Mouse (Mus musculus): ENCODE data around the gene Ppp1r14c. TPM values are rescaled to one million over a fixed set of nuclear protein-coding genes. Genes with fewer than 3 reads are reported as not detected.

The Ppp1r14c gene
- polyA plus RNA-seq, 2 experiments, result 5.2 to 13.8 TPM

- TF ChIP-seq POLR2A (IDR thresholded peaks at IDR 0.05; ENCODE audit: borderline replicate concordance, extremely low read depth, insufficient read depth, insufficient read length), result no peak
- Histone ChIP-seq H3K27ac (replicated peaks; ENCODE audit: low read depth, low read length) (no peak overlapping the region), H3K4me2 (replicated peaks; ENCODE audit: low read depth, low read length, severe bottlenecking) (no peak overlapping the region), H3K9ac (ENCODE audit: low read depth, low read length, severe bottlenecking) (no peak overlapping the region), H3K4me1 (ENCODE audit: control insufficient read depth, insufficient read depth, low read length) (no peaks in the 10 kb centered on the region), H3K4me3 (replicated peaks; ENCODE audit: low read length) (no peak overlapping the region), H3K27me3 (ENCODE audit: control insufficient read depth, insufficient read depth, low read length) (no peaks in the 10 kb centered on the region), H3K36me3 (ENCODE audit: control insufficient read depth, insufficient read depth, low read length) (no peaks in the 10 kb centered on the region), H3K9me3 (ENCODE audit: control insufficient read depth, low read length) (no peaks in the 10 kb centered on the region)
- no peak for DNase-seq (ENCODE audit: low spot score)
- WGBS, result 39% methylated on average over 4 of the region's 4 CpGs
- ATAC-seq (ENCODE audit: low FRiP score, low read depth), result no peak
These were observed 50.7 kb downstream of the Ppp1r14c start for GRCm38 (mm10) chr10:3416565-3416964.

GRCm38 (mm10) chr10:3417408-3417807 lies 51.6 kb downstream of the Ppp1r14c start:
- 37% methylated on average over 4 of the region's 4 CpGs for WGBS
- Histone ChIP-seq H3K4me3 (replicated peaks; ENCODE audit: low read length) (no peak overlapping the region), H3K27ac (replicated peaks; ENCODE audit: low read depth, low read length) (no peak overlapping the region), H3K4me1 (ENCODE audit: control insufficient read depth, insufficient read depth, low read length) (no peaks in the 10 kb centered on the region), H3K27me3 (ENCODE audit: control insufficient read depth, insufficient read depth, low read length) (no peaks in the 10 kb centered on the region), H3K9ac (ENCODE audit: low read depth, low read length, severe bottlenecking) (no peak overlapping the region), H3K4me2 (replicated peaks; ENCODE audit: low read depth, low read length, severe bottlenecking) (no peak overlapping the region), H3K9me3 (ENCODE audit: control insufficient read depth, low read length) (no peaks in the 10 kb centered on the region), H3K36me3 (ENCODE audit: control insufficient read depth, insufficient read depth, low read length) (no peaks in the 10 kb centered on the region)
- DNase-seq (ENCODE audit: low spot score) (no peak), ATAC-seq (ENCODE audit: low FRiP score, low read depth) (no peak)
- TF ChIP-seq POLR2A (IDR thresholded peaks at IDR 0.05; ENCODE audit: borderline replicate concordance, extremely low read depth, insufficient read depth, insufficient read length), result no peak

DNA sequence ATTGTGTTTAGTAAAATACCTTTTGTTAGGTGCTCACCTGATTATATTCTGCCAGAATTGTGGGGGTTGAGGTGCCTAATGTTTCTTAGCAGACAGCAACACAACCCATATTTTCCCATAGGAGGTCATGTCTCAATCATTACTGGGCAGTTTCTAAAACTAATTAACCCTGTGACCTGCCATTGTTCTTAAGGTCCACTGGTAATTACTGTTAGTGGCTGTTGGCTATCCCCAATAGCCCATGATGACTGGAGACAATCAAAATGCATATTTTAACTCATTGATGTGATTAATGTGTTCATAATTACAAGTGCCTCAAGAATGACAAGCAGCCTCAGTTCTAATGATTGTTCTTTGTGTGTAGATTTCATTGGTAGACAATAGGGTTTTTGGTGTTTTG lies 58.2 kb downstream of the Ppp1r14c start:
- Histone ChIP-seq H3K4me2 (replicated peaks; ENCODE audit: low read depth, low read length, severe bottlenecking) (no peak overlapping the region), H3K27me3 (ENCODE audit: control insufficient read depth, insufficient read depth, low read length) (no peaks in the 10 kb centered on the region), H3K27ac (replicated peaks; ENCODE audit: low read depth, low read length) (no peak overlapping the region), H3K4me1 (ENCODE audit: control insufficient read depth, insufficient read depth, low read length) (no peaks in the 10 kb centered on the region), H3K9me3 (ENCODE audit: control insufficient read depth, low read length) (no peaks in the 10 kb centered on the region), H3K36me3 (ENCODE audit: control insufficient read depth, insufficient read depth, low read length) (no peaks in the 10 kb centered on the region), H3K4me3 (replicated peaks; ENCODE audit: low read length) (no peak overlapping the region), H3K9ac (ENCODE audit: low read depth, low read length, severe bottlenecking) (no peak overlapping the region)
- TF ChIP-seq POLR2A (IDR thresholded peaks at IDR 0.05; ENCODE audit: borderline replicate concordance, extremely low read depth, insufficient read depth, insufficient read length), result no peak
- DNase-seq (ENCODE audit: low spot score) (no peak), ATAC-seq (ENCODE audit: low FRiP score, low read depth) (no peak)

- ATAC-seq (ENCODE audit: low FRiP score, low read depth), result no peak
- Histone ChIP-seq H3K27me3 (ENCODE audit: control insufficient read depth, insufficient read depth, low read length) (no peaks in the 10 kb centered on the region), H3K9ac (ENCODE audit: low read depth, low read length, severe bottlenecking) (no peak overlapping the region), H3K27ac (replicated peaks; ENCODE audit: low read depth, low read length) (no peak overlapping the region), H3K4me2 (replicated peaks; ENCODE audit: low read depth, low read length, severe bottlenecking) (no peak overlapping the region), H3K4me1 (ENCODE audit: control insufficient read depth, insufficient read depth, low read length) (no peaks in the 10 kb centered on the region), H3K4me3 (replicated peaks; ENCODE audit: low read length) (no peak overlapping the region), H3K36me3 (ENCODE audit: control insufficient read depth, insufficient read depth, low read length) (no peaks in the 10 kb centered on the region), H3K9me3 (ENCODE audit: control insufficient read depth, low read length) (no peaks in the 10 kb centered on the region)
- no peak for DNase-seq (ENCODE audit: low spot score)
- TF ChIP-seq POLR2A (IDR thresholded peaks at IDR 0.05; ENCODE audit: borderline replicate concordance, extremely low read depth, insufficient read depth, insufficient read length), result no peak
- 53% methylated on average over 3 of the region's 3 CpGs for WGBS
These were observed 62.0 kb downstream of the Ppp1r14c start for GRCm38 (mm10) chr10:3427689-3428399.

- Histone ChIP-seq H3K27me3 (ENCODE audit: control insufficient read depth, insufficient read depth, low read length) (no peaks in the 10 kb centered on the region), H3K4me1 (ENCODE audit: control insufficient read depth, insufficient read depth, low read length) (no peaks in the 10 kb centered on the region), H3K4me2 (replicated peaks; ENCODE audit: low read depth, low read length, severe bottlenecking) (no peak overlapping the region), H3K36me3 (ENCODE audit: control insufficient read depth, insufficient read depth, low read length) (no peaks in the 10 kb centered on the region), H3K9ac (ENCODE audit: low read depth, low read length, severe bottlenecking) (no peak overlapping the region), H3K4me3 (replicated peaks; ENCODE audit: low read length) (no peak overlapping the region), H3K9me3 (ENCODE audit: control insufficient read depth, low read length) (peaks cover 7% of the 10 kb centered on the region; the same call in 1 of the 2 replicates), H3K27ac (replicated peaks; ENCODE audit: low read depth, low read length) (no peak overlapping the region)
- DNase-seq (ENCODE audit: low spot score) (no peak), ATAC-seq (ENCODE audit: low FRiP score, low read depth) (no peak)
- TF ChIP-seq POLR2A (IDR thresholded peaks at IDR 0.05; ENCODE audit: borderline replicate concordance, extremely low read depth, insufficient read depth, insufficient read length), result no peak
- 90% methylated on average over 8 of the region's 8 CpGs for WGBS
These were observed 69.1 kb downstream of the Ppp1r14c start for GRCm38 (mm10) chr10:3434848-3435474.

Measured in limb, embryonic 14.5 days (tissue).